9 mouse cellular contexts compared by ENCODE assay signal in the genomic region with DNA sequence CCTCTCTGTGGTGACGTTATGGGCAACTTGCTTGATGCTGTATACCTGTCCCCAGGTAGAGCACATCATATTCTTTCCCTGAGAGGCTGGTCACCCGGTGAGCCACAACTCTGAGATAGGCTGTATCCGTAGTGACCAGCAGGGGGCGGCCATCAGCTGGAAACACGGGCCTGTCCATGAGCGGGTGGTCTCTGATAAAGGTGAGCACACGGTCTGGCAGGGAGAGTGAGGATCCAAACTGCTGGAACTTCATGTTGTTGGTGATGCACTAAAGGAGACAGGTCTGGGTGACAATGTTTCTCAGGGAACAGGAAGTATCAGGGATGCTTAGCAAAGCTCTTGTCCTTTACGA. TPM values are rescaled to one million over a fixed set of nuclear protein-coding genes. Genes with fewer than 3 reads are reported as not detected.
A peak's percentile ranks its signal among the peaks of the same experiment; 100 is the strongest.
DNase-seq lines count a peak whose midpoint lies in the region; ATAC-seq lines count a peak whose summit lies in the region.
"Had no signal": no experiment of that assay in that cellular context is flagged by ENCODE, and none has a peak within 500 bp of the region (broad histone marks: within the 10 kb centered on the region; RNA-seq: fewer than 3 reads in every experiment).

No protein-coding gene starts in this region.

- no peaks in the 10 kb centered on the region for H3K4me1 ChIP-seq in limb, embryonic 13.5 days

- no peaks in the 10 kb centered on the region for H3K36me3 ChIP-seq in limb, embryonic 13.5 days

- 13% methylated on average over 8 of the region's 8 CpGs for WGBS in limb, embryonic 13.5 days

- no peak overlapping the region for H3K9ac ChIP-seq in limb, embryonic 13.5 days

- H3K27ac ChIP-seq in limb, embryonic 13.5 days, result no peak overlapping the region

- peaks cover 6% of the 10 kb centered on the region; the same call in 1 of the 2 replicates for H3K27me3 ChIP-seq in limb, embryonic 13.5 days

- H3K4me2 ChIP-seq in limb, embryonic 13.5 days (replicated peaks), result no peak overlapping the region

- DNase-seq in cerebellum, postnatal 4 days (ENCODE audit: low spot score in 2 of 2), result peak; percentile 63 to 85
- no peak for DNase-seq in cerebellum, adult 18-20 months
- DNase-seq in MN1 (ENCODE audit: low spot score), result peak; percentile 46
- peak; percentile 71 for DNase-seq in induced T-regulatory cell, adult 2 months (ENCODE audit: low read depth)
- DNase-seq in naive thymus-derived CD4-positive, alpha-beta T cell, adult 2 months (ENCODE audit: low read depth), result peak; percentile 66
- DNase-seq in testis, postnatal 14 days (ENCODE audit: low spot score), result peak; percentile 40

- H3K4me3 ChIP-seq in limb, embryonic 13.5 days, result no peak overlapping the region

- H3K9me3 ChIP-seq in limb, embryonic 13.5 days, result no peaks in the 10 kb centered on the region

- ATAC-seq in erythroblast, adult 5-6 weeks (replicated peaks; ENCODE audit: low FRiP score, poor library complexity, severe bottlenecking), result 0 out of 2 replicates have a peak, but pooled peaks have one; percentile 48
- peak; percentile 81; the same call in 1 of the 2 replicates for ATAC-seq in limb, embryonic 13.5 days (ENCODE audit: low FRiP score, low read depth)

RNA-seq across cellular contexts. Expression of gene Sema4f, which starts 21.8 kb away (rescaled TPM):
- total RNA-seq in erythroblast, adult 5-6 weeks (2015; ENCODE audit: low replicate concordance), result not detected in 2 replicates
- not detected in 2 replicates for total RNA-seq in erythroblast, adult 5-6 weeks (2017; ENCODE audit: low replicate concordance)
- 3.1 and 4.5 TPM in 2 replicates for polyA plus RNA-seq in limb, embryonic 13.5 days (2015; fragmentation: Nextera tagmentation; extraction: Ambion mirVana)

RNA-seq across cellular contexts. Expression of gene M1ap, which starts 28.9 kb away (rescaled TPM):
- 2.7 and 25.6 TPM in 2 replicates for total RNA-seq in erythroblast, adult 5-6 weeks (2015; ENCODE audit: low replicate concordance)
- 8.2 and 16.6 TPM in 2 replicates for total RNA-seq in erythroblast, adult 5-6 weeks (2017; ENCODE audit: low replicate concordance)
- polyA plus RNA-seq in limb, embryonic 13.5 days (2015; fragmentation: Nextera tagmentation; extraction: Ambion mirVana), result 0.34 and 0.65 TPM in 2 replicates
- total RNA-seq: heart, postnatal 36 days had no signal

Comparison
In these comparisons a context has a peak if more than half of its experiments do, and no peak if none do; other contexts are left out.
1. DNase-seq: peak in cerebellum, postnatal 4 days (2 of 2), MN1 (single experiment), induced T-regulatory cell, adult 2 months (single experiment), naive thymus-derived CD4-positive, alpha-beta T cell, adult 2 months (single experiment) and testis, postnatal 14 days (single experiment); none in cerebellum, adult 18-20 months (0 of 2).